Mouse (Mus musculus): ENCODE measurements around the gene Clip3. TPM values are rescaled to one million over a fixed set of nuclear protein-coding genes. Genes with fewer than 3 reads are reported as not detected.

The Clip3 gene
- polyA plus RNA-seq, 1 experiment from 2014 or later: 131 TPM

- DNase-seq (no peak), ATAC-seq (ENCODE audit: low FRiP score, low TSS enrichment) (no peak)
- Histone ChIP-seq H3K4me2 (ENCODE audit: low read length) (no peak overlapping the region), H3K4me3 (replicated peaks; ENCODE audit: low read depth, low read length) (no peak overlapping the region), H3K9ac (replicated peaks; ENCODE audit: low read length) (no peak overlapping the region), H3K4me1 (ENCODE audit: control insufficient read depth, insufficient read depth, low read length) (peaks cover 12% of the 10 kb centered on the region; the same call in 1 of the 2 replicates), H3K27me3 (ENCODE audit: control insufficient read depth, insufficient read depth, low read length) (no peaks in the 10 kb centered on the region), H3K9me3 (ENCODE audit: control insufficient read depth, low read length) (no peaks in the 10 kb centered on the region), H3K27ac (replicated peaks; ENCODE audit: low read depth, low read length) (no peak overlapping the region), H3K36me3 (ENCODE audit: control insufficient read depth, insufficient read depth, low read length) (peaks cover 3% of the 10 kb centered on the region; the same call in 1 of the 2 replicates)
- 86% methylated on average over 3 of the region's 3 CpGs for WGBS
Measured at GRCm38 (mm10) chr7:30318142-30318541, 26.6 kb downstream of the Clip3 start.

- H3K4me2 ChIP-seq (ENCODE audit: low read length): peak overlapping the region; percentile 75
- no peak for DNase-seq
- peaks cover 4% of the 10 kb centered on the region; the same call in 1 of the 2 replicates for H3K9me3 ChIP-seq (ENCODE audit: control insufficient read depth, low read length)
- ATAC-seq (ENCODE audit: low FRiP score, low TSS enrichment): no peak
- H3K4me3 ChIP-seq (replicated peaks; ENCODE audit: low read depth, low read length): peak overlapping the region; percentile 84
- H3K27me3 ChIP-seq (ENCODE audit: control insufficient read depth, insufficient read depth, low read length): no peaks in the 10 kb centered on the region
- H3K36me3 ChIP-seq (ENCODE audit: control insufficient read depth, insufficient read depth, low read length): no peaks in the 10 kb centered on the region; the same call in 1 of the 2 replicates
- WGBS: 77% methylated on average over 2 of the region's 2 CpGs
- peaks cover 12% of the 10 kb centered on the region; the same call in 1 of the 2 replicates for H3K4me1 ChIP-seq (ENCODE audit: control insufficient read depth, insufficient read depth, low read length)
- H3K9ac ChIP-seq (replicated peaks; ENCODE audit: low read length): no peak overlapping the region
- H3K27ac ChIP-seq (replicated peaks; ENCODE audit: low read depth, low read length): no peak overlapping the region
Measured at GRCm38 (mm10) chr7:30320946-30321345, 29.4 kb downstream of the Clip3 start.

GRCm38 (mm10) chr7:30321539-30322284 is 30.2 kb downstream of the Clip3 start, which contains the start of gene E130208F15Rik:
TSS of gene E130208F15Rik (plus strand) at chr7:30321740.
- ATAC-seq (ENCODE audit: low FRiP score, low TSS enrichment) (peak; percentile 59), DNase-seq (peak; percentile 65)
- H3K27ac ChIP-seq (replicated peaks; ENCODE audit: low read depth, low read length): peak within 1 kb of the TSS; percentile 83
- H3K9me3 ChIP-seq (ENCODE audit: control insufficient read depth, low read length): peaks cover 4% of the 10 kb centered on the region; the same call in 1 of the 2 replicates
- no peaks in the 10 kb centered on the region; the same call in 1 of the 2 replicates for H3K36me3 ChIP-seq (ENCODE audit: control insufficient read depth, insufficient read depth, low read length)
- WGBS: under 1% methylated on average over 63 of the region's 63 CpGs
- peak within 1 kb of the TSS; percentile 91 for H3K9ac ChIP-seq (replicated peaks; ENCODE audit: low read length)
- H3K4me2 ChIP-seq (ENCODE audit: low read length): peak within 1 kb of the TSS; percentile 75
- no peaks in the 10 kb centered on the region for H3K27me3 ChIP-seq (ENCODE audit: control insufficient read depth, insufficient read depth, low read length)
- H3K4me3 ChIP-seq (replicated peaks; ENCODE audit: low read depth, low read length): peak within 1 kb of the TSS; percentile 84
- peaks cover 12% of the 10 kb centered on the region; the same call in 1 of the 2 replicates for H3K4me1 ChIP-seq (ENCODE audit: control insufficient read depth, insufficient read depth, low read length)

GRCm38 (mm10) chr7:30322285-30322667 is 30.7 kb downstream of the Clip3 start:
- H3K9ac ChIP-seq (replicated peaks; ENCODE audit: low read length): peak overlapping the region; percentile 91
- peaks cover 4% of the 10 kb centered on the region; the same call in 1 of the 2 replicates for H3K9me3 ChIP-seq (ENCODE audit: control insufficient read depth, low read length)
- WGBS: 1% methylated on average over 20 of the region's 20 CpGs
- H3K27ac ChIP-seq (replicated peaks; ENCODE audit: low read depth, low read length): peak overlapping the region; percentile 83
- no peaks in the 10 kb centered on the region; the same call in 1 of the 2 replicates for H3K36me3 ChIP-seq (ENCODE audit: control insufficient read depth, insufficient read depth, low read length)
- no peaks in the 10 kb centered on the region for H3K27me3 ChIP-seq (ENCODE audit: control insufficient read depth, insufficient read depth, low read length)
- H3K4me1 ChIP-seq (ENCODE audit: control insufficient read depth, insufficient read depth, low read length): peaks cover 12% of the 10 kb centered on the region; the same call in 1 of the 2 replicates
- peak overlapping the region; percentile 84 for H3K4me3 ChIP-seq (replicated peaks; ENCODE audit: low read depth, low read length)
- peak overlapping the region; percentile 75 for H3K4me2 ChIP-seq (ENCODE audit: low read length)
- DNase-seq (peak; percentile 97), ATAC-seq (ENCODE audit: low FRiP score, low TSS enrichment) (peak; percentile 99)

- ATAC-seq (ENCODE audit: low FRiP score, low TSS enrichment) (no peak), DNase-seq (no peak)
- 27% methylated on average over 6 of the region's 6 CpGs for WGBS
- Histone ChIP-seq H3K9me3 (ENCODE audit: control insufficient read depth, low read length) (peaks cover 4% of the 10 kb centered on the region; the same call in 1 of the 2 replicates), H3K4me1 (ENCODE audit: control insufficient read depth, insufficient read depth, low read length) (peaks cover 12% of the 10 kb centered on the region; the same call in 1 of the 2 replicates), H3K4me2 (ENCODE audit: low read length) (peak overlapping the region; percentile 75), H3K4me3 (replicated peaks; ENCODE audit: low read depth, low read length) (peak overlapping the region; percentile 84), H3K36me3 (ENCODE audit: control insufficient read depth, insufficient read depth, low read length) (no peaks in the 10 kb centered on the region; the same call in 1 of the 2 replicates), H3K27me3 (ENCODE audit: control insufficient read depth, insufficient read depth, low read length) (no peaks in the 10 kb centered on the region), H3K9ac (replicated peaks; ENCODE audit: low read length) (peak overlapping the region; percentile 36; the same call in 1 of the 2 replicates), H3K27ac (replicated peaks; ENCODE audit: low read depth, low read length) (no peak overlapping the region)
Measured at GRCm38 (mm10) chr7:30322865-30323264, 31.3 kb downstream of the Clip3 start.

GRCm38 (mm10) chr7:30323795-30324194 is 32.3 kb downstream of the Clip3 start, which contains the start of gene Sdhaf1:
TSS of gene Sdhaf1 (minus strand) at chr7:30323895.
- H3K9ac ChIP-seq (replicated peaks; ENCODE audit: low read length): no peak within 1 kb of the TSS; the same call in 1 of the 2 replicates
- H3K27ac ChIP-seq (replicated peaks; ENCODE audit: low read depth, low read length): no peak within 1 kb of the TSS
- 79% methylated on average over 3 of the region's 3 CpGs for WGBS
- H3K27me3 ChIP-seq (ENCODE audit: control insufficient read depth, insufficient read depth, low read length): no peaks in the 10 kb centered on the region
- peak within 1 kb of the TSS; percentile 75 for H3K4me2 ChIP-seq (ENCODE audit: low read length)
- DNase-seq (no peak), ATAC-seq (ENCODE audit: low FRiP score, low TSS enrichment) (no peak)
- peak within 1 kb of the TSS; percentile 84 for H3K4me3 ChIP-seq (replicated peaks; ENCODE audit: low read depth, low read length)
- H3K36me3 ChIP-seq (ENCODE audit: control insufficient read depth, insufficient read depth, low read length): no peaks in the 10 kb centered on the region; the same call in 1 of the 2 replicates
- H3K4me1 ChIP-seq (ENCODE audit: control insufficient read depth, insufficient read depth, low read length): peaks cover 12% of the 10 kb centered on the region; the same call in 1 of the 2 replicates
- peaks cover 4% of the 10 kb centered on the region; the same call in 1 of the 2 replicates for H3K9me3 ChIP-seq (ENCODE audit: control insufficient read depth, low read length)

- H3K36me3 ChIP-seq (ENCODE audit: control insufficient read depth, insufficient read depth, low read length): no peaks in the 10 kb centered on the region
- no peak overlapping the region for H3K9ac ChIP-seq (replicated peaks; ENCODE audit: low read length)
- DNase-seq (no peak), ATAC-seq (ENCODE audit: low FRiP score, low TSS enrichment) (no peak)
- H3K4me3 ChIP-seq (replicated peaks; ENCODE audit: low read depth, low read length): no peak overlapping the region
- no peak overlapping the region for H3K4me2 ChIP-seq (ENCODE audit: low read length)
- H3K4me1 ChIP-seq (ENCODE audit: control insufficient read depth, insufficient read depth, low read length): peaks cover 12% of the 10 kb centered on the region; the same call in 1 of the 2 replicates
- H3K9me3 ChIP-seq (ENCODE audit: control insufficient read depth, low read length): peaks cover 4% of the 10 kb centered on the region; the same call in 1 of the 2 replicates
- H3K27me3 ChIP-seq (ENCODE audit: control insufficient read depth, insufficient read depth, low read length): no peaks in the 10 kb centered on the region
- WGBS: 81% methylated on average over 5 of the region's 5 CpGs
- H3K27ac ChIP-seq (replicated peaks; ENCODE audit: low read depth, low read length): no peak overlapping the region
Measured at GRCm38 (mm10) chr7:30324300-30324944, 32.9 kb downstream of the Clip3 start.

- Histone ChIP-seq H3K9ac (replicated peaks; ENCODE audit: low read length) (no peak overlapping the region), H3K4me3 (replicated peaks; ENCODE audit: low read depth, low read length) (no peak overlapping the region), H3K27me3 (ENCODE audit: control insufficient read depth, insufficient read depth, low read length) (no peaks in the 10 kb centered on the region), H3K9me3 (ENCODE audit: control insufficient read depth, low read length) (peaks cover 4% of the 10 kb centered on the region; the same call in 1 of the 2 replicates), H3K27ac (replicated peaks; ENCODE audit: low read depth, low read length) (no peak overlapping the region), H3K4me1 (ENCODE audit: control insufficient read depth, insufficient read depth, low read length) (peaks cover 12% of the 10 kb centered on the region; the same call in 1 of the 2 replicates), H3K36me3 (ENCODE audit: control insufficient read depth, insufficient read depth, low read length) (no peaks in the 10 kb centered on the region), H3K4me2 (ENCODE audit: low read length) (no peak overlapping the region)
- 35% methylated on average over 2 of the region's 2 CpGs for WGBS
- ATAC-seq (ENCODE audit: low FRiP score, low TSS enrichment) (no peak), DNase-seq (peak; percentile 41)
Measured at GRCm38 (mm10) chr7:30325364-30325763, 33.8 kb downstream of the Clip3 start.

Measured in midbrain, embryonic 14.5 days (tissue).